ENCODE assay signal across 14 mouse cellular contexts in the genomic region with DNA sequence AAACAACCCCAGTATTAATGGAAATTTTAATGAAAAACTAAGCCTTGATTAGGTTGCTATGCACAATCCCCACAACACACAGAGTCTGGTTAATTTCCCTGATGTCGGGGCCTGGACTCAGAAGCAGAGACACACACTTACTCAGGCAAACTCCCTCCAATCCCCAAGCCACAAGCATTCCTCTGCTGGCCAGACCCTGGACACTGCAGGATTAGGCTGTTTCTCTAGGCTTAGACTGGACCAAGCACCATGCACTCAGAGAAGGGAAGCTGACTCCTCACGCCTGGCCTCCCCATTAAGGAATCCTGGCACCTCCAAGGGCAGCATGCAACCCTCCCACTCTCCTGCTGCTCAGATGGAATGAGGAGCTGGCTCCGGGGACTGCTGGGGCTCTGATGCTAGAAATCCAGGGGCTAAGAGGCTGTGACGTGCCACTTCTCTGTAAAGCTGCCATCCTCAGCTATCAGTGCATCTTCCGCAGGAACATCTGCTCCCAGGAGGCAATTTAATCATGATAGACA.
DNase-seq lines count a peak whose midpoint lies in the region; ATAC-seq lines count a peak whose summit lies in the region.
"Had no signal": no experiment of that assay in that cellular context is flagged by ENCODE, and none has a peak within 500 bp of the region (broad histone marks: within the 10 kb centered on the region; RNA-seq: fewer than 3 reads in every experiment).

No protein-coding gene starts in this region.

- H3K4me1 ChIP-seq in neural tube, embryonic 13.5 days (replicated peaks) = peaks cover 13% of the 10 kb centered on the region
- H3K4me1 ChIP-seq: forebrain, embryonic 15.5 days; limb, embryonic 10.5 days had no signal

- H3K27ac ChIP-seq in neural tube, embryonic 13.5 days (replicated peaks) = peak overlapping the region; percentile 52; the same call in 1 of the 2 replicates
- H3K27ac ChIP-seq: forebrain, embryonic 15.5 days; limb, embryonic 10.5 days; liver, embryonic 14.5 days had no signal

- H3K27me3 ChIP-seq in neural tube, embryonic 13.5 days = no peaks in the 10 kb centered on the region
- H3K27me3 ChIP-seq: forebrain, embryonic 15.5 days had no signal

- H3K4me3 ChIP-seq in neural tube, embryonic 13.5 days = no peak overlapping the region
- H3K4me3 ChIP-seq: forebrain, embryonic 15.5 days; limb, embryonic 10.5 days had no signal

- 55% methylated on average over 5 of the region's 5 CpGs for WGBS in neural tube, embryonic 13.5 days

- 0 out of 2 replicates have a peak overlapping the region, but pooled peaks have one; percentile 31 for H3K9ac ChIP-seq in neural tube, embryonic 13.5 days
- H3K9ac ChIP-seq: forebrain, embryonic 15.5 days; liver, embryonic 14.5 days had no signal

- H3K36me3 ChIP-seq in neural tube, embryonic 13.5 days = no peaks in the 10 kb centered on the region
- H3K36me3 ChIP-seq: forebrain, embryonic 15.5 days; limb, embryonic 10.5 days had no signal

- DNase-seq in neural tube, embryonic 10.5 days (ENCODE audit: extremely low spot score, low spot score) = no peak
- peak; percentile 26 to 45 for DNase-seq in cerebellum, postnatal 36 days
- peak; percentile 26 to 33 for DNase-seq in layer of hippocampus, postnatal 14 days (ENCODE audit: low spot score in 2 of 2)
- DNase-seq in spleen, adult 18-20 months = no peak
- DNase-seq in embryo, embryonic 10 days (ENCODE audit: low spot score) = no peak
- DNase-seq: embryo, embryonic 11 days; kidney, adult 8-10 months; lung, postnatal 14 days; thymus, adult 18-20 months had no signal

- no peak overlapping the region for H3K4me2 ChIP-seq in neural tube, embryonic 13.5 days
- H3K4me2 ChIP-seq: forebrain, embryonic 15.5 days had no signal

- no peaks in the 10 kb centered on the region for H3K9me3 ChIP-seq in neural tube, embryonic 13.5 days
- H3K9me3 ChIP-seq: forebrain, embryonic 15.5 days; limb, embryonic 10.5 days had no signal

- ATAC-seq in neural tube, embryonic 13.5 days (ENCODE audit: low read depth) = peak; percentile 40; the same call in 1 of the 2 replicates
- ATAC-seq in monocyte, adult 5-6 weeks (replicated peaks; ENCODE audit: insufficient number of reproducible peaks, low FRiP score, low TSS enrichment, poor library complexity, severe bottlenecking) = no peak
- ATAC-seq: forebrain, embryonic 15.5 days had no signal

Comparison
In these comparisons a context has a peak if more than half of its experiments do, and no peak if none do; other contexts are left out.
1. DNase-seq: peak in cerebellum, postnatal 36 days (2 of 2) and layer of hippocampus, postnatal 14 days (2 of 2); none in neural tube, embryonic 10.5 days (single experiment), spleen, adult 18-20 months (0 of 2) and embryo, embryonic 10 days (single experiment).